Mouse (Mus musculus): ENCODE data around the gene Ugt1a6a.

Gene Ugt1a6a

GRCm38 (mm10) chr1:88243861-88244260 is 109.3 kb downstream of the Ugt1a6a start:
- ATAC-seq (ENCODE audit: insufficient number of reproducible peaks, low FRiP score, low TSS enrichment) = no peak

- ATAC-seq (ENCODE audit: insufficient number of reproducible peaks, low FRiP score, low TSS enrichment) = no peak
Observed at GRCm38 (mm10) chr1:88245881-88246280, 111.3 kb downstream of the Ugt1a6a start.

GRCm38 (mm10) chr1:88246386-88246785 is 111.8 kb downstream of the Ugt1a6a start:
- ATAC-seq (ENCODE audit: insufficient number of reproducible peaks, low FRiP score, low TSS enrichment) = no peak

GRCm38 (mm10) chr1:88247660-88248059 is 113.1 kb downstream of the Ugt1a6a start:
- ATAC-seq (ENCODE audit: insufficient number of reproducible peaks, low FRiP score, low TSS enrichment) = no peak

- ATAC-seq (ENCODE audit: insufficient number of reproducible peaks, low FRiP score, low TSS enrichment) = no peak
Observed at GRCm38 (mm10) chr1:88248658-88249057, 114.0 kb downstream of the Ugt1a6a start.

- ATAC-seq (ENCODE audit: insufficient number of reproducible peaks, low FRiP score, low TSS enrichment) = no peak
Observed at GRCm38 (mm10) chr1:88249596-88249995, 115.0 kb downstream of the Ugt1a6a start.

- ATAC-seq (ENCODE audit: insufficient number of reproducible peaks, low FRiP score, low TSS enrichment) = no peak
Observed at GRCm38 (mm10) chr1:88250023-88250422, 115.4 kb downstream of the Ugt1a6a start.

- ATAC-seq (ENCODE audit: insufficient number of reproducible peaks, low FRiP score, low TSS enrichment) = no peak
Observed at GRCm38 (mm10) chr1:88253106-88253505, 118.5 kb downstream of the Ugt1a6a start.

- ATAC-seq (ENCODE audit: insufficient number of reproducible peaks, low FRiP score, low TSS enrichment) = no peak
Observed at GRCm38 (mm10) chr1:88253540-88253939, 118.9 kb downstream of the Ugt1a6a start.

GRCm38 (mm10) chr1:88254793-88255465 is 120.3 kb downstream of the Ugt1a6a start:
- 0 out of 2 replicates have a peak, but pooled peaks have one; percentile 0 for ATAC-seq (ENCODE audit: insufficient number of reproducible peaks, low FRiP score, low TSS enrichment)

GRCm38 (mm10) chr1:88255466-88255857 is 120.9 kb downstream of the Ugt1a6a start:
- 0 out of 2 replicates have a peak, but pooled peaks have one; percentile 0 for ATAC-seq (ENCODE audit: insufficient number of reproducible peaks, low FRiP score, low TSS enrichment)

GRCm38 (mm10) chr1:88255989-88256754 is 121.6 kb downstream of the Ugt1a6a start:
- ATAC-seq (ENCODE audit: insufficient number of reproducible peaks, low FRiP score, low TSS enrichment) = 0 out of 2 replicates have a peak, but pooled peaks have one; percentile 3

- ATAC-seq (ENCODE audit: insufficient number of reproducible peaks, low FRiP score, low TSS enrichment) = no peak
Observed at GRCm38 (mm10) chr1:88256886-88257663, 122.5 kb downstream of the Ugt1a6a start.

- no peak for ATAC-seq (ENCODE audit: insufficient number of reproducible peaks, low FRiP score, low TSS enrichment)
Observed at GRCm38 (mm10) chr1:88257681-88258080, 123.1 kb downstream of the Ugt1a6a start.

- ATAC-seq (ENCODE audit: insufficient number of reproducible peaks, low FRiP score, low TSS enrichment) = no peak
Observed at GRCm38 (mm10) chr1:88258361-88258760, 123.8 kb downstream of the Ugt1a6a start.

- ATAC-seq (ENCODE audit: insufficient number of reproducible peaks, low FRiP score, low TSS enrichment) = no peak
Observed at GRCm38 (mm10) chr1:88258881-88259642, 124.5 kb downstream of the Ugt1a6a start.

- ATAC-seq (ENCODE audit: insufficient number of reproducible peaks, low FRiP score, low TSS enrichment) = no peak
Observed at GRCm38 (mm10) chr1:88259643-88260024, 125.0 kb downstream of the Ugt1a6a start.

GRCm38 (mm10) chr1:88260114-88260513 is 125.5 kb downstream of the Ugt1a6a start:
- no peak for ATAC-seq (ENCODE audit: insufficient number of reproducible peaks, low FRiP score, low TSS enrichment)

GRCm38 (mm10) chr1:88260604-88261377 is 126.2 kb downstream of the Ugt1a6a start:
- ATAC-seq (ENCODE audit: insufficient number of reproducible peaks, low FRiP score, low TSS enrichment) = no peak

Data from cerebellum, adult (tissue).